Mouse (Mus musculus) left cerebral cortex, adult 18-20 months (tissue): ENCODE measurements around the gene Ppp1cb. TPM values are rescaled to one million over a fixed set of nuclear protein-coding genes. Genes with fewer than 3 reads are reported as not detected.

Experiments used
- total RNA-seq, 2 experiments: library from RNA; stranded (reverse); gene quantifications; 2 replicates each; pipeline ENCODE4 v1.2.3; 2021

The Ppp1cb gene
- total RNA-seq, 2 experiments from 2014 or later, result 430 TPM

Other genes starting within 250 kb of the Ppp1cb start
- under 1 TPM; 0.61 to 1.00 TPM for gene Plb1, start 226.1 kb upstream of the Ppp1cb start, total RNA-seq
- gene Yes1, start 152.3 kb downstream of the Ppp1cb start, total RNA-seq, result 10 to 100 TPM; 11.4 to 12.5 TPM